Mouse (Mus musculus) megakaryocyte, embryonic 14.5 days (primary cell): ENCODE data around the gene Dctd.

Experiments
- FLI1 ChIP-seq: IDR thresholded peaks from 2 replicates; pipeline ENCODE4 v1.6.1; 2012; ENCODE audit warnings: low read length, inconsistent platforms, mixed read lengths
- GATA1 ChIP-seq: IDR thresholded peaks from 3 replicates; pipeline ENCODE4 v1.6.1; 2012; ENCODE audit warnings: mixed read lengths, low read length, inconsistent platforms, borderline replicate concordance

- TF ChIP-seq GATA1 (no peak), FLI1 (no peak)
Measured at GRCm38 (mm10) chr8:48158560-48159217, 59.8 kb downstream of the Dctd start.
